Mouse (Mus musculus) stomach, postnatal 0 days (tissue): ENCODE data around the gene Cdkn2aipnl. TPM values are rescaled to one million over a fixed set of nuclear protein-coding genes. Genes with fewer than 3 reads are reported as not detected.

Source experiments
- ATAC-seq: fragments of 200-750 bp; cut with Nextera tagmentation; 2 replicates; pipeline ENCODE4 v1.8.0; 2017; ENCODE audit not compliant: low FRiP score, low TSS enrichment
- DNase-seq: peaks from one replicate; pipeline ENCODE4 v3.0.0-alpha.2; 2016; ENCODE audit warnings: low spot score
- H3K27ac ChIP-seq: fragments of 300-500 bp; sonication (generic); replicated peaks from 2 replicates; pipeline ENCODE4 v1.5.1; 2014; ENCODE audit warnings: mild to moderate bottlenecking, control low read depth
- H3K27me3 ChIP-seq: fragments of 300-500 bp; sonication (generic); 2 replicates; pipeline ENCODE4 v1.6.1; 2014; ENCODE audit warnings: low read length; ENCODE audit not compliant: control insufficient read depth, insufficient read depth
- H3K36me3 ChIP-seq: fragments of 300-500 bp; sonication (generic); 2 replicates; pipeline ENCODE4 v1.6.1; 2014; ENCODE audit warnings: low read length, mixed read lengths; ENCODE audit not compliant: control insufficient read depth, insufficient read depth
- H3K4me1 ChIP-seq: fragments of 300-500 bp; sonication (generic); replicated peaks from 2 replicates; pipeline ENCODE4 v1.6.1; 2014; ENCODE audit warnings: antibody characterized with exemption; ENCODE audit not compliant: control insufficient read depth, insufficient read depth
- H3K4me2 ChIP-seq: fragments of 300-500 bp; sonication (generic); replicated peaks from 2 replicates; pipeline ENCODE4 v1.6.1; 2014; ENCODE audit warnings: low read depth, mild to moderate bottlenecking, control low read depth, moderate library complexity
- H3K4me3 ChIP-seq: fragments of 300-500 bp; sonication (generic); 2 replicates; pipeline ENCODE4 v1.5.1; 2014; ENCODE audit warnings: low read depth, low read length, control low read depth
- H3K9ac ChIP-seq: fragments of 300-500 bp; sonication (generic); 2 replicates; pipeline ENCODE4 v1.6.1; 2014; ENCODE audit warnings: mild to moderate bottlenecking, low read length, control low read depth, mixed read lengths
- H3K9me3 ChIP-seq: fragments of 300-500 bp; sonication (generic); 2 replicates; pipeline ENCODE4 v1.6.1; 2016; ENCODE audit warnings: low read length; ENCODE audit not compliant: control insufficient read depth
- CTCF ChIP-seq: IDR thresholded peaks from 2 replicates; pipeline ENCODE4 v1.5.1; 2016; ENCODE audit warnings: antibody characterized with exemption, low read depth, mild to moderate bottlenecking, moderate library complexity
- EP300 ChIP-seq: optimal IDR thresholded peaks from 2 replicates; pipeline ENCODE3; 2016; ENCODE audit warnings: antibody characterized with exemption
- WGBS: fragments of 180-500 bp; shearing (Covaris S2); extraction: QIAGEN DNeasy Blood & Tissue Kit; methylation state at CpG from one replicate; pipeline ENCODE4 v1.1.7; 2014; 5-methylcytosine and 5-hydroxymethylcytosine counted together
- polyA plus RNA-seq: library from polyadenylated mRNA; unstranded; fragments of >200 nt; fragmentation: Nextera tagmentation; extraction: Ambion mirVana; gene quantifications from 2 replicates; pipeline ENCODE4 v1.2.1, GENCODE M21; 2015

Gene Cdkn2aipnl
- polyA plus RNA-seq, 1 experiment from 2014 or later, result 46.9 TPM

- ATAC-seq (no peak), DNase-seq (no peak)
- 89% methylated on average over 6 of the region's 6 CpGs for WGBS
- no peaks in the 10 kb centered on the region for H3K27me3 ChIP-seq
- no peak for TF ChIP-seq EP300
- no peak overlapping the region for H3K9ac ChIP-seq
- H3K27ac ChIP-seq, result no peak overlapping the region
- H3K4me1 ChIP-seq, result no peaks in the 10 kb centered on the region
- peaks cover 9% of the 10 kb centered on the region for H3K36me3 ChIP-seq
- no peaks in the 10 kb centered on the region for H3K9me3 ChIP-seq
- H3K4me3 ChIP-seq, result no peak overlapping the region
- H3K4me2 ChIP-seq, result no peak overlapping the region
Measured at GRCm38 (mm10) chr11:51971644-51972043, 4.2 kb downstream of the Cdkn2aipnl start.

- ATAC-seq (peak; percentile 37), DNase-seq (peak; percentile 81)
- peak overlapping the region; percentile 98 for H3K27ac ChIP-seq
- 0 out of 2 replicates have a peak, but pooled peaks have one; percentile 6 for TF ChIP-seq CTCF
- no peak for TF ChIP-seq EP300
- WGBS, result 0% methylated on average over 29 of the region's 29 CpGs
- H3K9ac ChIP-seq, result peak overlapping the region; percentile 96
- H3K4me2 ChIP-seq, result peak overlapping the region; percentile 86
- H3K9me3 ChIP-seq, result no peaks in the 10 kb centered on the region
- peaks cover 17% of the 10 kb centered on the region for H3K36me3 ChIP-seq
- H3K4me3 ChIP-seq, result peak overlapping the region; percentile 95
- H3K4me1 ChIP-seq, result peaks cover 2% of the 10 kb centered on the region; the same call in 1 of the 2 replicates
- no peaks in the 10 kb centered on the region for H3K27me3 ChIP-seq
Measured at GRCm38 (mm10) chr11:51999611-52000289, 32.3 kb downstream of the Cdkn2aipnl start.

GRCm38 (mm10) chr11:52000290-52000962 is 33.0 kb downstream of the Cdkn2aipnl start, which contains the start of gene Ube2b:
TSS of gene Ube2b (minus strand) at chr11:52000762.
- ATAC-seq, result peak; percentile 89
- Histone ChIP-seq H3K36me3 (peaks cover 13% of the 10 kb centered on the region), H3K27ac (peak within 1 kb of the TSS; percentile 98), H3K9me3 (no peaks in the 10 kb centered on the region), H3K4me2 (peak within 1 kb of the TSS; percentile 86), H3K4me1 (peaks cover 2% of the 10 kb centered on the region; the same call in 1 of the 2 replicates), H3K4me3 (peak within 1 kb of the TSS; percentile 95), H3K9ac (peak within 1 kb of the TSS; percentile 96), H3K27me3 (no peaks in the 10 kb centered on the region)
- under 1% methylated on average over 46 of the region's 63 CpGs for WGBS
- TF ChIP-seq EP300, result peak; percentile 80
- no peak for TF ChIP-seq CTCF
- peak; percentile 98 for DNase-seq

GRCm38 (mm10) chr11:52001341-52001740 is 33.9 kb downstream of the Cdkn2aipnl start:
- TF ChIP-seq EP300, result no peak
- Histone ChIP-seq H3K9me3 (no peaks in the 10 kb centered on the region), H3K36me3 (peaks cover 13% of the 10 kb centered on the region), H3K4me3 (no peak overlapping the region), H3K4me1 (peaks cover 2% of the 10 kb centered on the region; the same call in 1 of the 2 replicates), H3K4me2 (peak overlapping the region; percentile 40; the same call in 1 of the 2 replicates), H3K9ac (no peak overlapping the region), H3K27ac (peak overlapping the region; percentile 50; the same call in 1 of the 2 replicates), H3K27me3 (no peaks in the 10 kb centered on the region)
- no peak for ATAC-seq
- no peak for DNase-seq
- WGBS, result 69% methylated on average over 10 of the region's 10 CpGs

- no peak overlapping the region for H3K9ac ChIP-seq
- no peak for ATAC-seq
Measured at GRCm38 (mm10) chr11:52001861-52002260, 34.4 kb downstream of the Cdkn2aipnl start.

More at GRCm38 (mm10) chr11:52001861-52002260, 34.4 kb downstream of the Cdkn2aipnl start:
- Histone ChIP-seq H3K4me3 (no peak overlapping the region), H3K27ac (no peak overlapping the region), H3K36me3 (peaks cover 8% of the 10 kb centered on the region), H3K27me3 (no peaks in the 10 kb centered on the region), H3K9me3 (no peaks in the 10 kb centered on the region), H3K4me1 (peaks cover 2% of the 10 kb centered on the region; the same call in 1 of the 2 replicates), H3K4me2 (no peak overlapping the region)
- 93% methylated on average over 8 of the region's 8 CpGs for WGBS
- no peak for TF ChIP-seq CTCF
- no peak for TF ChIP-seq EP300
- DNase-seq, result no peak
